Mouse (Mus musculus): ENCODE measurements at regions not wholly inside any gene's neighbourhood (a gene's known extent, or its start where the extent isn't known, plus 50 kb on each side); places are given as distances from the start of the nearest gene placed in this dataset.

- TF ChIP-seq CTCF (IDR thresholded peaks at IDR 0.05; ENCODE audit: low read depth) (no peak), EP300 (IDR thresholded peaks at IDR 0.05; ENCODE audit: low read depth) (no peak)
Observed at GRCm38 (mm10) chr2:50902220-50902619, 246.7 kb downstream of the Rnd3 start.

Data from liver, postnatal 0 days (tissue).